Mouse (Mus musculus): Measurements from ENCODE around the gene Tada2b. TPM values are rescaled to one million over a fixed set of nuclear protein-coding genes. Genes with fewer than 3 reads are reported as not detected.
A peak's percentile ranks its signal among the peaks of the same experiment; 100 is the strongest.

Tada2b gene
- total and polyA plus RNA-seq, 3 experiments: 12.6 to 16.8 (median 15.5) TPM

GRCm38 (mm10) chr5:36485306-36485705, 1.2 kb upstream of the Tada2b start:
- peak overlapping the region; percentile 96; the same call in 1 of the 2 replicates for H3K4me3 ChIP-seq (ENCODE audit: low read depth, low read length)
- no peaks in the 10 kb centered on the region for H3K9me3 ChIP-seq (replicated peaks)
- ATAC-seq (ENCODE audit: extremely low read depth, insufficient number of reproducible peaks, low FRiP score, poor library complexity, severe bottlenecking): no peak
- H3K4me1 ChIP-seq (ENCODE audit: insufficient read depth, low read depth, low read length): peaks cover 46% of the 10 kb centered on the region
- DNase-seq (ENCODE audit: low spot score): no peak
- H3K36me3 ChIP-seq (replicated peaks): peaks cover 28% of the 10 kb centered on the region
- TF ChIP-seq CTCF (IDR thresholded peaks at IDR 0.05; ENCODE audit: low read depth, low read length) (no peak), POLR2AphosphoS5 (IDR thresholded peaks at IDR 0.05; ENCODE audit: insufficient replicate concordance, low read depth, low read length) (no peak), GATA2 (IDR thresholded peaks at IDR 0.05; ENCODE audit: borderline replicate concordance, low read depth, low read length) (no peak), TAL1 (conservative IDR thresholded peaks at IDR 0.05; ENCODE audit: low read depth, low read length) (no peak), GATA1 (IDR thresholded peaks at IDR 0.05; ENCODE audit: borderline replicate concordance, low read length) (no peak)
- peaks cover 13% of the 10 kb centered on the region for H3K27me3 ChIP-seq (ENCODE audit: insufficient read depth, low read length)

- Histone ChIP-seq H3K4me3 (ENCODE audit: low read depth, low read length) (peak overlapping the region; percentile 96), H3K36me3 (replicated peaks) (peaks cover 43% of the 10 kb centered on the region), H3K9me3 (replicated peaks) (no peaks in the 10 kb centered on the region), H3K27me3 (ENCODE audit: insufficient read depth, low read length) (peaks cover 13% of the 10 kb centered on the region), H3K4me1 (ENCODE audit: insufficient read depth, low read depth, low read length) (peaks cover 63% of the 10 kb centered on the region)
- no peak for TF ChIP-seq GATA1 (IDR thresholded peaks at IDR 0.05; ENCODE audit: borderline replicate concordance, low read length)
- no peak for TF ChIP-seq TAL1 (conservative IDR thresholded peaks at IDR 0.05; ENCODE audit: low read depth, low read length)
- no peak for TF ChIP-seq CTCF (IDR thresholded peaks at IDR 0.05; ENCODE audit: low read depth, low read length)
- no peak for TF ChIP-seq POLR2AphosphoS5 (IDR thresholded peaks at IDR 0.05; ENCODE audit: insufficient replicate concordance, low read depth, low read length)
- no peak for TF ChIP-seq GATA2 (IDR thresholded peaks at IDR 0.05; ENCODE audit: borderline replicate concordance, low read depth, low read length)
- DNase-seq (ENCODE audit: low spot score): peak; percentile 40
- no peak for ATAC-seq (ENCODE audit: extremely low read depth, insufficient number of reproducible peaks, low FRiP score, poor library complexity, severe bottlenecking)
Observed at GRCm38 (mm10) chr5:36483203-36484101, 633 bp downstream of the Tada2b start.

GRCm38 (mm10) chr5:36481114-36481513, 3.0 kb downstream of the Tada2b start:
- Histone ChIP-seq H3K36me3 (replicated peaks) (peaks cover 65% of the 10 kb centered on the region), H3K4me3 (ENCODE audit: low read depth, low read length) (no peak overlapping the region), H3K4me1 (ENCODE audit: insufficient read depth, low read depth, low read length) (peaks cover 67% of the 10 kb centered on the region), H3K27me3 (ENCODE audit: insufficient read depth, low read length) (peaks cover 12% of the 10 kb centered on the region), H3K9me3 (replicated peaks) (no peaks in the 10 kb centered on the region)
- ATAC-seq (ENCODE audit: extremely low read depth, insufficient number of reproducible peaks, low FRiP score, poor library complexity, severe bottlenecking): no peak
- no peak for DNase-seq (ENCODE audit: low spot score)
- TF ChIP-seq CTCF (IDR thresholded peaks at IDR 0.05; ENCODE audit: low read depth, low read length) (no peak), POLR2AphosphoS5 (IDR thresholded peaks at IDR 0.05; ENCODE audit: insufficient replicate concordance, low read depth, low read length) (no peak), GATA2 (IDR thresholded peaks at IDR 0.05; ENCODE audit: borderline replicate concordance, low read depth, low read length) (no peak), GATA1 (IDR thresholded peaks at IDR 0.05; ENCODE audit: borderline replicate concordance, low read length) (no peak), TAL1 (conservative IDR thresholded peaks at IDR 0.05; ENCODE audit: low read depth, low read length) (no peak)

GRCm38 (mm10) chr5:36480398-36480797, 3.7 kb downstream of the Tada2b start:
- Histone ChIP-seq H3K4me1 (ENCODE audit: insufficient read depth, low read depth, low read length) (peaks cover 64% of the 10 kb centered on the region), H3K27me3 (ENCODE audit: insufficient read depth, low read length) (peaks cover 5% of the 10 kb centered on the region), H3K36me3 (replicated peaks) (peaks cover 71% of the 10 kb centered on the region), H3K4me3 (ENCODE audit: low read depth, low read length) (no peak overlapping the region), H3K9me3 (replicated peaks) (no peaks in the 10 kb centered on the region)
- DNase-seq (ENCODE audit: low spot score): no peak
- TF ChIP-seq CTCF (IDR thresholded peaks at IDR 0.05; ENCODE audit: low read depth, low read length): no peak
- TF ChIP-seq POLR2AphosphoS5 (IDR thresholded peaks at IDR 0.05; ENCODE audit: insufficient replicate concordance, low read depth, low read length): no peak
- TF ChIP-seq GATA2 (IDR thresholded peaks at IDR 0.05; ENCODE audit: borderline replicate concordance, low read depth, low read length): no peak
- TF ChIP-seq GATA1 (IDR thresholded peaks at IDR 0.05; ENCODE audit: borderline replicate concordance, low read length): no peak
- no peak for TF ChIP-seq TAL1 (conservative IDR thresholded peaks at IDR 0.05; ENCODE audit: low read depth, low read length)
- no peak for ATAC-seq (ENCODE audit: extremely low read depth, insufficient number of reproducible peaks, low FRiP score, poor library complexity, severe bottlenecking)

- TF ChIP-seq TAL1 (conservative IDR thresholded peaks at IDR 0.05; ENCODE audit: low read depth, low read length) (no peak), GATA1 (IDR thresholded peaks at IDR 0.05; ENCODE audit: borderline replicate concordance, low read length) (no peak), CTCF (IDR thresholded peaks at IDR 0.05; ENCODE audit: low read depth, low read length) (no peak), GATA2 (IDR thresholded peaks at IDR 0.05; ENCODE audit: borderline replicate concordance, low read depth, low read length) (no peak), POLR2AphosphoS5 (IDR thresholded peaks at IDR 0.05; ENCODE audit: insufficient replicate concordance, low read depth, low read length) (no peak)
- DNase-seq (ENCODE audit: low spot score) (no peak), ATAC-seq (ENCODE audit: extremely low read depth, insufficient number of reproducible peaks, low FRiP score, poor library complexity, severe bottlenecking) (no peak)
- H3K36me3 ChIP-seq (replicated peaks): peaks cover 75% of the 10 kb centered on the region
- no peaks in the 10 kb centered on the region for H3K27me3 ChIP-seq (ENCODE audit: insufficient read depth, low read length)
- no peaks in the 10 kb centered on the region for H3K9me3 ChIP-seq (replicated peaks)
- H3K4me3 ChIP-seq (ENCODE audit: low read depth, low read length): no peak overlapping the region
- peaks cover 57% of the 10 kb centered on the region for H3K4me1 ChIP-seq (ENCODE audit: insufficient read depth, low read depth, low read length)
Observed at GRCm38 (mm10) chr5:36479735-36480134, 4.3 kb downstream of the Tada2b start.
